Mouse (Mus musculus): Measurements from ENCODE around the gene Disp1. TPM values are rescaled to one million over a fixed set of nuclear protein-coding genes. Genes with fewer than 3 reads are reported as not detected.

Gene Disp1
- total and polyA plus RNA-seq, 3 experiments, result 7.3 to 10.6 (median 8.4) TPM

GRCm38 (mm10) chr1:183101371-183101770 is 120.0 kb downstream of the Disp1 start:
- TF ChIP-seq POLR2A (IDR thresholded peaks at IDR 0.05; ENCODE audit: insufficient read depth, low read depth, low read length), result no peak
- no peak for TF ChIP-seq EP300 (IDR thresholded peaks at IDR 0.05; ENCODE audit: insufficient read depth, low read depth, low read length)
- no peak for TF ChIP-seq CTCF (IDR thresholded peaks at IDR 0.05)
- H3K79me2 ChIP-seq (replicated peaks; ENCODE audit: control insufficient read depth, insufficient read depth, low read length), result no peaks in the 10 kb centered on the region
- no peaks in the 10 kb centered on the region for H3K36me3 ChIP-seq (ENCODE audit: control insufficient read depth, insufficient read depth, low read length)
- no peaks in the 10 kb centered on the region; the same call in 1 of the 2 replicates for H3K4me1 ChIP-seq (ENCODE audit: control insufficient read depth, insufficient read depth, low read length)
- no peak for DNase-seq
- no peak overlapping the region for H3K27ac ChIP-seq
- H3K9ac ChIP-seq (ENCODE audit: low read depth, low read length), result no peak overlapping the region
- intact Hi-C loops (cut with DNase I), result loop anchor here (2.0 kb wide), 1 partner anchor 15 kb away; no protein-coding TSS in a partner anchor
- no peak overlapping the region for H3K4me3 ChIP-seq
- WGBS, result 75% methylated on average over 3 of the region's 3 CpGs
- H3K27me3 ChIP-seq (ENCODE audit: control insufficient read depth, insufficient read depth, low read length), result no peaks in the 10 kb centered on the region

GRCm38 (mm10) chr1:183100245-183100644 is 121.1 kb downstream of the Disp1 start:
- no peak overlapping the region for H3K4me3 ChIP-seq
- no peak overlapping the region for H3K9ac ChIP-seq (ENCODE audit: low read depth, low read length)
- H3K4me1 ChIP-seq (ENCODE audit: control insufficient read depth, insufficient read depth, low read length), result no peaks in the 10 kb centered on the region; the same call in 1 of the 2 replicates
- no peak overlapping the region for H3K27ac ChIP-seq
- TF ChIP-seq POLR2A (IDR thresholded peaks at IDR 0.05; ENCODE audit: insufficient read depth, low read depth, low read length), result no peak
- no peak for TF ChIP-seq EP300 (IDR thresholded peaks at IDR 0.05; ENCODE audit: insufficient read depth, low read depth, low read length)
- no peak for TF ChIP-seq CTCF (IDR thresholded peaks at IDR 0.05)
- no peaks in the 10 kb centered on the region for H3K36me3 ChIP-seq (ENCODE audit: control insufficient read depth, insufficient read depth, low read length)
- DNase-seq, result no peak
- intact Hi-C loops (cut with DNase I), result loop anchor here (2.0 kb wide), 1 partner anchor 17 kb away; no protein-coding TSS in a partner anchor
- H3K27me3 ChIP-seq (ENCODE audit: control insufficient read depth, insufficient read depth, low read length), result no peaks in the 10 kb centered on the region
- 88% methylated on average over 5 of the region's 5 CpGs for WGBS
- no peaks in the 10 kb centered on the region for H3K79me2 ChIP-seq (replicated peaks; ENCODE audit: control insufficient read depth, insufficient read depth, low read length)

- H3K79me2 ChIP-seq (replicated peaks; ENCODE audit: control insufficient read depth, insufficient read depth, low read length), result no peaks in the 10 kb centered on the region
- intact Hi-C loops (cut with DNase I), result loop anchor here (2.0 kb wide), 1 partner anchor 17 kb away; no protein-coding TSS in a partner anchor
- no peak overlapping the region for H3K27ac ChIP-seq
- H3K36me3 ChIP-seq (ENCODE audit: control insufficient read depth, insufficient read depth, low read length), result no peaks in the 10 kb centered on the region
- WGBS, result 96% methylated on average over 12 of the region's 12 CpGs
- H3K4me1 ChIP-seq (ENCODE audit: control insufficient read depth, insufficient read depth, low read length), result no peaks in the 10 kb centered on the region; the same call in 1 of the 2 replicates
- no peak overlapping the region for H3K9ac ChIP-seq (ENCODE audit: low read depth, low read length)
- TF ChIP-seq CTCF (IDR thresholded peaks at IDR 0.05) (no peak), EP300 (IDR thresholded peaks at IDR 0.05; ENCODE audit: insufficient read depth, low read depth, low read length) (no peak), POLR2A (IDR thresholded peaks at IDR 0.05; ENCODE audit: insufficient read depth, low read depth, low read length) (no peak)
- DNase-seq, result no peak
- no peak overlapping the region for H3K4me3 ChIP-seq
- no peaks in the 10 kb centered on the region for H3K27me3 ChIP-seq (ENCODE audit: control insufficient read depth, insufficient read depth, low read length)
Observed at GRCm38 (mm10) chr1:183099686-183100085, 121.6 kb downstream of the Disp1 start.

- Histone ChIP-seq H3K79me2 (replicated peaks; ENCODE audit: control insufficient read depth, insufficient read depth, low read length) (no peaks in the 10 kb centered on the region), H3K9ac (ENCODE audit: low read depth, low read length) (no peak overlapping the region), H3K27ac (no peak overlapping the region), H3K4me1 (ENCODE audit: control insufficient read depth, insufficient read depth, low read length) (no peaks in the 10 kb centered on the region; the same call in 1 of the 2 replicates), H3K27me3 (ENCODE audit: control insufficient read depth, insufficient read depth, low read length) (no peaks in the 10 kb centered on the region), H3K4me3 (no peak overlapping the region), H3K36me3 (ENCODE audit: control insufficient read depth, insufficient read depth, low read length) (no peaks in the 10 kb centered on the region)
- WGBS, result 90% methylated on average over 10 of the region's 10 CpGs
- no peak for TF ChIP-seq CTCF (IDR thresholded peaks at IDR 0.05)
- no peak for TF ChIP-seq POLR2A (IDR thresholded peaks at IDR 0.05; ENCODE audit: insufficient read depth, low read depth, low read length)
- TF ChIP-seq EP300 (IDR thresholded peaks at IDR 0.05; ENCODE audit: insufficient read depth, low read depth, low read length), result no peak
- DNase-seq, result no peak
- intact Hi-C loops (cut with DNase I), result no loop called here
Observed at GRCm38 (mm10) chr1:183097606-183098005, 123.7 kb downstream of the Disp1 start.

- no peak for TF ChIP-seq CTCF (IDR thresholded peaks at IDR 0.05)
- TF ChIP-seq POLR2A (IDR thresholded peaks at IDR 0.05; ENCODE audit: insufficient read depth, low read depth, low read length), result no peak
- no peak for TF ChIP-seq EP300 (IDR thresholded peaks at IDR 0.05; ENCODE audit: insufficient read depth, low read depth, low read length)
- Histone ChIP-seq H3K9ac (ENCODE audit: low read depth, low read length) (no peak overlapping the region), H3K36me3 (ENCODE audit: control insufficient read depth, insufficient read depth, low read length) (no peaks in the 10 kb centered on the region), H3K79me2 (replicated peaks; ENCODE audit: control insufficient read depth, insufficient read depth, low read length) (no peaks in the 10 kb centered on the region), H3K4me1 (ENCODE audit: control insufficient read depth, insufficient read depth, low read length) (no peaks in the 10 kb centered on the region), H3K27ac (no peak overlapping the region), H3K27me3 (ENCODE audit: control insufficient read depth, insufficient read depth, low read length) (no peaks in the 10 kb centered on the region), H3K4me3 (no peak overlapping the region)
- no peak for DNase-seq
- WGBS, result 77% methylated on average over 8 of the region's 8 CpGs
- intact Hi-C loops (cut with DNase I), result no loop called here
Observed at GRCm38 (mm10) chr1:183095454-183096088, 125.8 kb downstream of the Disp1 start.

- Histone ChIP-seq H3K4me1 (ENCODE audit: control insufficient read depth, insufficient read depth, low read length) (no peaks in the 10 kb centered on the region), H3K36me3 (ENCODE audit: control insufficient read depth, insufficient read depth, low read length) (no peaks in the 10 kb centered on the region), H3K27me3 (ENCODE audit: control insufficient read depth, insufficient read depth, low read length) (no peaks in the 10 kb centered on the region), H3K9ac (ENCODE audit: low read depth, low read length) (no peak overlapping the region), H3K27ac (no peak overlapping the region), H3K4me3 (no peak overlapping the region), H3K79me2 (replicated peaks; ENCODE audit: control insufficient read depth, insufficient read depth, low read length) (no peaks in the 10 kb centered on the region)
- intact Hi-C loops (cut with DNase I), result no loop called here
- DNase-seq, result no peak
- TF ChIP-seq CTCF (IDR thresholded peaks at IDR 0.05), result no peak
- TF ChIP-seq POLR2A (IDR thresholded peaks at IDR 0.05; ENCODE audit: insufficient read depth, low read depth, low read length), result no peak
- no peak for TF ChIP-seq EP300 (IDR thresholded peaks at IDR 0.05; ENCODE audit: insufficient read depth, low read depth, low read length)
- 83% methylated on average over 4 of the region's 4 CpGs for WGBS
Observed at GRCm38 (mm10) chr1:183092296-183092695, 129.0 kb downstream of the Disp1 start.

All from heart, adult 2 months (tissue).